Mouse (Mus musculus) B cell, adult (primary cell): Measurements from ENCODE around the gene Fscn2. TPM values are rescaled to one million over a fixed set of nuclear protein-coding genes. Genes with fewer than 3 reads are reported as not detected.

Source experiments
- total RNA-seq: library from RNA; stranded (reverse); gene quantifications from 4 replicates; pipeline ENCODE4 v1.2.4, GENCODE M21; 2023; ENCODE audit not compliant: inconsistent age

Fscn2 gene
- total RNA-seq, result not detected in 4 replicates

DNA sequence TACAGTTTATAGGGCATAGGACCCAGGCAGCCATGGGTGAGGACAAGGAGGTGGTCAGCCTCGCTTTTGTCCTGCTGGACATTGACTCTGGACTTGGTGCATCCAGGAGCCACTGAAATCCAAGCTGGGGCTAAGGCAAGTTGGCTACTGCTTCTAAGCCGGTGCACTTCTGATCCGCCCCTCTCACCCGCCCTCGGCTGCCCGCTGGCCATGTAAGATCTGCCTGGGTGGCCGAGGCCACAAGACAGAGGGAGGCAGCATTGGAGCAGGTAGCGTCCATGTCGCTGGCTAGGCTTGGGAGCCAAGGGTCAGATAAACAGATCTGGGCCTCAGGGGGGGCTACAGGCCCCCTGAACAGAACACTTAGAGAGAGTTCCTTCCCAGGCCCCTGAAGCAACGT is at the start of gene Fscn2:
TSS of gene Fscn2 (plus strand) at position 240 of the 400 bp plus-strand sequence.

DNA sequence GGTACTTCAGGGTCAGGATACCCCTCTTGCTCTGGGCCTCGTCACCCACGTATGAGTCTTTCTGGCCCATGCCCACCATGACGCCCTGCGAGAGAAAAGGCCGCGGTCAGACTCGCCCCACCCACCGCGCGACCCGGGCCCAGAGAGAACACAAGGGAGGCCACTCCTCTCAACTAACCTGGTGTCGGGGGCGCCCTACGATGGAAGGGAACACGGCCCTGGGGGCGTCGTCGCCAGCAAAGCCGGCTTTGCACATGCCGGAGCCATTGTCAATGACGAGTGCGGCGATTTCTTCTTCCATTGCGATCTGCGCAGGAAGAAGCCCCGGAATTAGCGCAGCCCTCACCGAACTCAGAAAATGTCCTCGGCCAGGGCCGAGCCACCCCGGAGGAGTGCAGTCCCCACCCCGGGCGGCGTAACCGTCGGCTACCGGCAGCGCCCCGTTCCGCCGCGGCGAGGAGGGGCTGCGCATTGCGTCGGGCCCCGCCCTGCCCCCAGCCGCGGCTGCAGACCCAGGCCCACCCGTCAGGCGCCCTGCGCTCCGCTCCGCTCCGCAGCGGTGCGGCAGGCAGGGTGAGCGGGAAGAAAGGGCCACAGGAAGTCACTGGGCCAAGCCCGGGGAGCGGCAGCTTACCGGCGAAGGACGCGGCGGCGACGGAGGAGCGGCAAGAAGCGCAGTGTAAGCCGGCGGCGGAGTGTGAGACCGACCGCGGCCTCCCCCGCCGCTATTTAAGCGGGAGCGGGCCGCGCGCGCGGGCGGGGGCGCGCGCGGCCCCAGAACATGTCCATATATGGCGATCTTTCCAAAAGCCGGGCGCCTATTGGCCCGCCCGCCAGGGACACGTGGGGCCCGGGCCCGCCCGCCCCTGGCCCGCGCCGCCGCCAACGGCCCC is 13.3 kb upstream of the Fscn2 start, which contains the start of gene Actg1:
TSS of gene Actg1 (minus strand) at position 752 of the 893 bp plus-strand sequence.

DNA sequence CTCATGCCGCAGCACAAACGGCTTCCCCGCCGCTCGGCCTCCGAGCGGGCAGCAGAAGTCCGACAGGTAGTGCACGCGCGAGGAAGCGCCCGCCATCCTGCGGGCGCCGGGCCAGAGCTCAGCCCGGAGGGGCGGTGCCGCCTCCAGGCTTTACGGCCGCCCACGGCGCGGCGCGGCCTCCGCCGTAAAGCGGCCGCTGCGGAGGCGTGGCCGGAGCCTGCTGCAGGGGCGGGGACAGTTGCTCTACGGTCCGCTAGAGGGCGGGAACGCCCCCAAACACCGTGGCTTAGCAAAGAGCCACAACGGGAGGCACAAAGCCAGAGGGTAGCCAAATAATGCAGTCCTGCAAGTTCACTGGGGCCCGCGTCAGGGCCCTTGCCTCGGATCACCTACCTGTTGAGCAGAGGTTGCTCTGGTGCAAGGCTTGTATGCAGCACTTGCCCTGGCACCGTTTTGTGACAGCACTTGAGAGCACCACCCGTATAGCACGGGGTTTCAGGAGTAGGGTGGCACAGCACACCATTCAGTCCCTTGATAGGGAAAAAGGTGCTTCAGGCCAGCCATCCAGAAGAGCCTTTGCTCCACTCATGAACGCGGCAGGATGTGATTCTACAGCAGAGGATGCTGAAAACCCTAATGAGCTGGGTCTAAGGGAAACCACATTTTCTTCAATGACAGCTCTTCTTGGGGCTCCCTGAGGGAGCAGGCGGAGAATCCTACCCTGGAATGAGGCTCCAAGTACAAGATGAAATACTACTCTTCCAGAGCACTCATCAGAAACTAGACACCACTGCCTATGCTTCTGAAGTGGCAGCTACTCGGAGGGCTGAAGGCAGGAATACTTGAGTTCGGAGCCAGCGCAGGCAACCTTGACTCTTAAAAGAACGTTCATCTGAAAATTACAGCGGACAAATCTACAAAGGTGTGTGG is 17.5 kb downstream of the Fscn2 start, which contains the start of gene Faap100:
TSS of gene Faap100 (minus strand) at position 154 of the 930 bp plus-strand sequence.

Other genes with a start within 250 kb of the Fscn2 start
- 95.8 to 106 TPM (median 104 TPM) in 4 replicates for gene Slc38a10, start 210.2 kb upstream of the Fscn2 start, total RNA-seq
- 0.03 to 0.78 TPM (median 0.25 TPM) in 4 replicates for gene Bahcc1, start 128.6 kb upstream of the Fscn2 start, total RNA-seq
- gene Actg1, start 13.0 kb upstream of the Fscn2 start, total RNA-seq, result 1,255 to 1,296 TPM (median 1,289 TPM) in 4 replicates
- 18.9 to 24.4 TPM (median 19.5 TPM) in 4 replicates for gene Faap100, start 17.2 kb downstream of the Fscn2 start, total RNA-seq
- gene Nploc4, start 76.2 kb downstream of the Fscn2 start, total RNA-seq, result 60.2 to 72.2 TPM (median 62.6 TPM) in 4 replicates
- gene Tspan10, start 81.1 kb downstream of the Fscn2 start, total RNA-seq, result 19.3 to 55.6 TPM (median 19.3 TPM) in 3 of 4 replicates, not detected in the other
- 0.21 to 0.87 TPM in 2 of 4 replicates, not detected in the others for gene Pde6g, start 92.0 kb downstream of the Fscn2 start, total RNA-seq
- 3.7 to 11.0 TPM (median 7.5 TPM) in 4 replicates for gene Oxld1, start 96.5 kb downstream of the Fscn2 start, total RNA-seq
- 34.0 to 41.8 TPM (median 36.3 TPM) in 4 replicates for gene Ccdc137, start 96.6 kb downstream of the Fscn2 start, total RNA-seq
- 10.4 to 13.5 TPM (median 11.1 TPM) in 4 replicates for gene Arl16, start 106.1 kb downstream of the Fscn2 start, total RNA-seq
- 32.3 to 43.2 TPM (median 33.4 TPM) in 4 replicates for gene Mrpl12, start 123.1 kb downstream of the Fscn2 start, total RNA-seq
- 10.5 to 14.5 TPM (median 12.3 TPM) in 4 replicates for gene Slc25a10, start 130.3 kb downstream of the Fscn2 start, total RNA-seq
- not detected in 4 replicates for gene Gcgr, start 169.2 kb downstream of the Fscn2 start, total RNA-seq
- gene Mcrip1, start 188.2 kb downstream of the Fscn2 start, total RNA-seq, result 42.2 to 46.1 TPM (median 43.6 TPM) in 4 replicates
- not detected in 4 replicates for gene Ppp1r27, start 189.6 kb downstream of the Fscn2 start, total RNA-seq
- 141 to 162 TPM (median 155 TPM) in 4 replicates for gene P4hb, start 211.7 kb downstream of the Fscn2 start, total RNA-seq
- gene Arhgdia, start 220.1 kb downstream of the Fscn2 start, total RNA-seq, result 520 to 560 TPM (median 534 TPM) in 4 replicates
- 127 to 143 TPM (median 137 TPM) in 4 replicates for gene Alyref, start 236.8 kb downstream of the Fscn2 start, total RNA-seq
- gene Anapc11, start 236.9 kb downstream of the Fscn2 start, total RNA-seq, result 45.7 to 57.2 TPM (median 47.4 TPM) in 4 replicates
- 1.1 to 3.0 TPM in 2 of 4 replicates, not detected in the others for gene Npb, start 246.9 kb downstream of the Fscn2 start, total RNA-seq